Mouse (Mus musculus): ENCODE measurements around the gene Tdo2. TPM values are rescaled to one million over a fixed set of nuclear protein-coding genes. Genes with fewer than 3 reads are reported as not detected.

The Tdo2 gene
- 0.09 TPM in 1 of 2 replicates, not detected in the other for polyA plus RNA-seq (2016; fragmentation: Nextera tagmentation; extraction: Ambion mirVana)

DNA sequence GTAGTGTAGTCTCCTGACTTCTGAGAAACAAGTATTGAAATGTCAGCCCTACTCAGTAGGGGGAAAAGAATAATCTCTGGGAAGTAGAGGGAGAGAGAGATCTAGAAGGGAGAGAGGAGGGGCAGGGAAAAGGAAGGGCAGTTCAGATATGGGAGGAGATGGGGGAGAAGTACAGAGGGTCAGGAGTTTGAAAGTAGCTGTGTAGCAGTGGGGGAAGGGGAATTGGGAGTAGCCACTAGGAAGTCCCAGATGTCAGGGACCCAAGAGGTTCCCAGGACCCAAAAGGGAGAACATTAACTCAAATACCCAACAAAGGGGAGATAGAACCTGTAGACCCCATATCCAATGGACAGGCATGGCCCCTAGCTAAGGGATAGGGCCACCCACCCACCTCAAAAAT is at the start of gene Tdo2:
Tdo2 (minus strand) TSS at position 101 of the 400 bp plus-strand sequence.
- no peak for ATAC-seq (ENCODE audit: insufficient number of reproducible peaks, insufficient read depth, low FRiP score, low TSS enrichment)
- Histone ChIP-seq H3K4me1 (no peaks in the 10 kb centered on the region), H3K36me3 (no peaks in the 10 kb centered on the region), H3K9me3 (no peaks in the 10 kb centered on the region), H3K27me3 (no peaks in the 10 kb centered on the region), H3K4me3 (no peak within 1 kb of the TSS), H3K4me2 (replicated peaks) (no peak within 1 kb of the TSS), H3K9ac (no peak within 1 kb of the TSS), H3K27ac (no peak within 1 kb of the TSS)

DNA sequence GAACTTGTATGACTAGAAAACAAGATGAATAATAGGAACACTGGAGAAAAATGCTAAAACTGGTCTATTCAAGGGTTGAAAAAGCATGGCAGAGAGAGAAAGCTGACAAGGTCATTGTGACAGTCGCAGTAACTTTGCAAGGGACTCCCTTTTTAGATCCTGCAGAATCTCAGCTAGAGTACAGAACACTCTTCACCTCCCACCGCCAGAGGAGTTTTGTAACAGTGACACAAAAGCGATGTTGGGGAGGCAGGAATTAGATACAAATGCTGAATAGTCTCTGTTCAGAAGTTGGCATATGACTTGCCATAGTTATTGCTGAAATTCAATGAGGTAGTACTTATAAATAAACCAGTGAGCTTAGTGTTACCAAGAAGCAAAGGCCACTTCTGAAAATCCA is 47.1 kb upstream of the Tdo2 start:
- Histone ChIP-seq H3K27me3 (no peaks in the 10 kb centered on the region), H3K9ac (no peak overlapping the region), H3K4me3 (no peak overlapping the region), H3K36me3 (no peaks in the 10 kb centered on the region), H3K4me2 (replicated peaks) (no peak overlapping the region), H3K27ac (no peak overlapping the region), H3K9me3 (no peaks in the 10 kb centered on the region), H3K4me1 (no peaks in the 10 kb centered on the region)
- ATAC-seq (ENCODE audit: insufficient number of reproducible peaks, insufficient read depth, low FRiP score, low TSS enrichment) = no peak
- WGBS = 91% methylated on average over 3 of the region's 3 CpGs

GRCm38 (mm10) chr3:82022421-82022920 is 46.5 kb upstream of the Tdo2 start:
- no peak for ATAC-seq (ENCODE audit: insufficient number of reproducible peaks, insufficient read depth, low FRiP score, low TSS enrichment)
- Histone ChIP-seq H3K4me3 (no peak overlapping the region), H3K4me1 (no peaks in the 10 kb centered on the region), H3K27me3 (no peaks in the 10 kb centered on the region), H3K36me3 (no peaks in the 10 kb centered on the region), H3K4me2 (replicated peaks) (no peak overlapping the region), H3K27ac (no peak overlapping the region), H3K9ac (no peak overlapping the region), H3K9me3 (no peaks in the 10 kb centered on the region)
- 86% methylated on average over 8 of the region's 8 CpGs for WGBS

DNA sequence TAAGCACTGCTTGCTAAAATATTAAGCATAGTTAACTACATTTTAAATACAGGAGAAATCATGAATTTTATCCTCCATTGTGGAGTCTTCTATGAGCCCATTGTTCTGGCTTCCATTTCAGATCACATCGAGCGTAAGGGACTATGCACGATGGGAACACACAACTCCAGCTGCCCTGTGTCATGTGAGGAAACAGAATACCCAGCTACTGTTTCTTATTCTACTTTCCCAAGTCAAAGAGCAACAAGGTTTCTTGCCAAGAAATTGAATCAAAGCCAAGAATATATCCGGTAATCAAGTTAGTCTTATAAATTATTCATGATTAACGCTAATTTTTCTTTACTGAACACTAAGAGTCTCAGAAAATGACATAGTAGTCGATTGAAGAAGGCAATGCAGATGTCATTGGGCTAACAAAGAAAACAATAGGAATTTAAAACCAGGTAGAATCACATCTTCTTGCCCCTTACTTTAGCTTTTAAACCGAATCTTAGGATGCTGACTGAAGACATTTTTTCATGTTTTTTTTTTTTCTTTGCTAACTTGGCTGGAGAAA is 38.2 kb upstream of the Tdo2 start:
- no peak overlapping the region for H3K4me3 ChIP-seq
- H3K4me2 ChIP-seq (replicated peaks) = no peak overlapping the region
- ATAC-seq (ENCODE audit: insufficient number of reproducible peaks, insufficient read depth, low FRiP score, low TSS enrichment) = no peak
- H3K27me3 ChIP-seq = no peaks in the 10 kb centered on the region
- H3K36me3 ChIP-seq = no peaks in the 10 kb centered on the region
- no peaks in the 10 kb centered on the region for H3K9me3 ChIP-seq
- WGBS = 72% methylated on average over 7 of the region's 7 CpGs
- H3K4me1 ChIP-seq = no peaks in the 10 kb centered on the region
- H3K27ac ChIP-seq = no peak overlapping the region
- no peak overlapping the region for H3K9ac ChIP-seq

- Histone ChIP-seq H3K27ac (no peak overlapping the region), H3K4me1 (no peaks in the 10 kb centered on the region), H3K9me3 (no peaks in the 10 kb centered on the region), H3K36me3 (no peaks in the 10 kb centered on the region), H3K9ac (no peak overlapping the region), H3K4me3 (no peak overlapping the region), H3K4me2 (replicated peaks) (no peak overlapping the region), H3K27me3 (no peaks in the 10 kb centered on the region)
- ATAC-seq (ENCODE audit: insufficient number of reproducible peaks, insufficient read depth, low FRiP score, low TSS enrichment) = no peak
- 90% methylated on average over 1 of the region's 1 CpGs for WGBS
Observed at GRCm38 (mm10) chr3:82007002-82007401, 31.0 kb upstream of the Tdo2 start.

GRCm38 (mm10) chr3:81995988-81996387 is 20.0 kb upstream of the Tdo2 start:
- Histone ChIP-seq H3K27ac (no peak overlapping the region), H3K4me2 (replicated peaks) (no peak overlapping the region), H3K27me3 (no peaks in the 10 kb centered on the region), H3K4me1 (no peaks in the 10 kb centered on the region), H3K9me3 (no peaks in the 10 kb centered on the region), H3K36me3 (no peaks in the 10 kb centered on the region), H3K9ac (no peak overlapping the region), H3K4me3 (no peak overlapping the region)
- 0% methylated on average over 1 of the region's 1 CpGs for WGBS
- ATAC-seq (ENCODE audit: insufficient number of reproducible peaks, insufficient read depth, low FRiP score, low TSS enrichment) = no peak

DNA sequence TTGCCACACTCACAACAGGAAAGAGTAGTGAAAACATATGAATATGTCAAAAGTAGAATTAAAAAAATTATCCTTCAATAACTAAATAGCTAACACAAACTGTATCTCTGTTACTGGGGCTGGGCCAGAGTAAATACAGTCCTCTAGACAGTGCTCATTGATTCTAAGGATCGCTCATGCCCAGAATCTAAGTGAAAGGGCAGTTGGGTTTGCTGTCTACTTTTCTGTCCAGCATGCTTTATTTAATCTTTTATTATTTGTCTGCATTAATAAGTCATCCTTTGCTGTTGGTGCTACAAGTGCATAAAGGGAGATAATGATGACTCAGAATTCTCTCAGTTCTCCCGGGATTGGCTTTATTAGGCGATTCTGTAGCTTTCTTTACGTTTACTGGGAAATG is 19.4 kb upstream of the Tdo2 start:
- Histone ChIP-seq H3K27ac (no peak overlapping the region), H3K27me3 (no peaks in the 10 kb centered on the region), H3K36me3 (no peaks in the 10 kb centered on the region), H3K9me3 (no peaks in the 10 kb centered on the region), H3K4me1 (no peaks in the 10 kb centered on the region), H3K4me3 (no peak overlapping the region), H3K4me2 (replicated peaks) (no peak overlapping the region), H3K9ac (no peak overlapping the region)
- ATAC-seq (ENCODE audit: insufficient number of reproducible peaks, insufficient read depth, low FRiP score, low TSS enrichment) = no peak
- WGBS = 44% methylated on average over 4 of the region's 4 CpGs

- ATAC-seq (ENCODE audit: insufficient number of reproducible peaks, insufficient read depth, low FRiP score, low TSS enrichment) = no peak
- Histone ChIP-seq H3K27me3 (no peaks in the 10 kb centered on the region), H3K27ac (no peak overlapping the region), H3K4me3 (no peak overlapping the region), H3K9ac (no peak overlapping the region), H3K4me2 (replicated peaks) (no peak overlapping the region), H3K9me3 (no peaks in the 10 kb centered on the region), H3K36me3 (no peaks in the 10 kb centered on the region), H3K4me1 (no peaks in the 10 kb centered on the region)
- WGBS = 76% methylated on average over 3 of the region's 3 CpGs
Observed at GRCm38 (mm10) chr3:81990531-81990930, 14.5 kb upstream of the Tdo2 start.

- Histone ChIP-seq H3K27me3 (no peaks in the 10 kb centered on the region), H3K9ac (no peak overlapping the region), H3K36me3 (no peaks in the 10 kb centered on the region), H3K4me2 (replicated peaks) (no peak overlapping the region), H3K9me3 (no peaks in the 10 kb centered on the region), H3K4me1 (no peaks in the 10 kb centered on the region), H3K4me3 (no peak overlapping the region), H3K27ac (no peak overlapping the region)
- no peak for ATAC-seq (ENCODE audit: insufficient number of reproducible peaks, insufficient read depth, low FRiP score, low TSS enrichment)
- 21% methylated on average over 2 of the region's 2 CpGs for WGBS
Observed at GRCm38 (mm10) chr3:81989692-81990141, 13.7 kb upstream of the Tdo2 start.

DNA sequence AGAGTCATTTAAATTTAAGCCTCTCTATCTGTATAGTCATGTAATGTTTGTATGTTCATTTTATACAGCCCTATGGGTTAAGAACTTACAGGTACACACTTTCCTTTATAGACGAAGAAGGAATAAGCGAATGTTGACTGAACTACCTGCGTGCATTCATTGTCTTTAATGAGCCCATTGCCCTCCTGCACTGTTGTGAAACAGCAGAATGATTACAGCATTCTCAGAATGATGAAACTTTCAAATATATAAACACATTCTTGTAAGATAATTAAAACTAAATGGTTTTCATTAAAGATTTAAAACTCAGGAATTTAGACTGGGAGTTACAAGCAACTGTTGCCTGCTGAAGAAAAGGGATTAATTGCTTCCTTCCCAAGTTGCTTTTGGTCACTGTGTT is 11.6 kb upstream of the Tdo2 start:
- Histone ChIP-seq H3K27ac (no peak overlapping the region), H3K4me3 (no peak overlapping the region)
- WGBS = 91% methylated on average over 3 of the region's 3 CpGs

DNA sequence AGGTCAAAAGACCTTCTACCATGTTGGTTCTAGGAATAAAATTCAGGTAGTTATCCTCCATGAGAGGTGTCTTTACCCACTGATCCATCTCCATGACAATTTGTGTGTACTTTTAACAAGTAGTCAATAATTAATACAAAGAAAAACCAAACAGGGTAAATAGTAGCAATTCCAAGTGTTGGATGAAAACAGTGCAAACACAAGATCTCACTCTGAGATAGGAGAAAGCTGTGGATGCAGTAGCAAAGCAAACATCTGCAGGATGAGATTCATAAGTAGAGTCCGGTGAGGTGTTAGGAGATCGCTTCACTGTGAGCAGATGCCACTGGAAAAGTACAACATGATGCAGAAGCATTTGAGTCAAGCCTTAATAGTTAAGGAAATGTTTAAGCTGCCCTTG is 10.1 kb upstream of the Tdo2 start:
- no peak overlapping the region for H3K9ac ChIP-seq
- no peak for ATAC-seq (ENCODE audit: insufficient number of reproducible peaks, insufficient read depth, low FRiP score, low TSS enrichment)
- no peaks in the 10 kb centered on the region for H3K4me1 ChIP-seq
- H3K4me3 ChIP-seq = no peak overlapping the region
- no peaks in the 10 kb centered on the region for H3K36me3 ChIP-seq
- 91% methylated on average over 2 of the region's 2 CpGs for WGBS
- H3K27me3 ChIP-seq = no peaks in the 10 kb centered on the region
- H3K4me2 ChIP-seq (replicated peaks) = no peak overlapping the region
- H3K9me3 ChIP-seq = no peaks in the 10 kb centered on the region
- no peak overlapping the region for H3K27ac ChIP-seq

More for the DNA sequence above, 11.6 kb upstream of the Tdo2 start:
- Histone ChIP-seq H3K27me3 (no peaks in the 10 kb centered on the region), H3K9me3 (no peaks in the 10 kb centered on the region), H3K9ac (no peak overlapping the region), H3K4me2 (replicated peaks) (no peak overlapping the region), H3K36me3 (no peaks in the 10 kb centered on the region), H3K4me1 (no peaks in the 10 kb centered on the region)
- ATAC-seq (ENCODE audit: insufficient number of reproducible peaks, insufficient read depth, low FRiP score, low TSS enrichment) = no peak

DNA sequence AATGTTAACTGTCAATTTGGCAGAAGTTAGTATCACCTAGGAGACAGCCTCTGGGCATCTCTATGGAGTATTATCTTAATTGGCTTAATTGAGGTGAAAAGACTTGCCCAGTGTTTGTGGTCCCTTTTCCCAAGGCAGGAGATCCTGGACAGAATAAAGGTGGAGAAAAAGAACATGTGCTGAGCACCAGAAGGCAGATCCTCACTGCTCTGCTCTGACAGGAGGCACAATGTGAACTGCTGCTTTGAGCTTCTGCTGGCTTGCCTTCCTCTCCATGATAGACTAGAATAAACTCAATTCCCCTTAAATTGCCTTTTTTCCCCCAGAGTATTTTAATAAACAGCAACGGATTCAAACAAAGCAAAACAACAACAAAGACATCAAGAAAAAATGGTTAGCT is 9.1 kb upstream of the Tdo2 start:
- Histone ChIP-seq H3K27me3 (no peaks in the 10 kb centered on the region), H3K4me3 (no peak overlapping the region), H3K9me3 (no peaks in the 10 kb centered on the region), H3K9ac (no peak overlapping the region), H3K4me2 (replicated peaks) (no peak overlapping the region), H3K36me3 (no peaks in the 10 kb centered on the region), H3K4me1 (no peaks in the 10 kb centered on the region), H3K27ac (no peak overlapping the region)
- WGBS = 63% methylated on average over 1 of the region's 1 CpGs
- ATAC-seq (ENCODE audit: insufficient number of reproducible peaks, insufficient read depth, low FRiP score, low TSS enrichment) = no peak
